Mouse (Mus musculus): ENCODE results near the gene Supt4a.

The Supt4a gene

DNA sequence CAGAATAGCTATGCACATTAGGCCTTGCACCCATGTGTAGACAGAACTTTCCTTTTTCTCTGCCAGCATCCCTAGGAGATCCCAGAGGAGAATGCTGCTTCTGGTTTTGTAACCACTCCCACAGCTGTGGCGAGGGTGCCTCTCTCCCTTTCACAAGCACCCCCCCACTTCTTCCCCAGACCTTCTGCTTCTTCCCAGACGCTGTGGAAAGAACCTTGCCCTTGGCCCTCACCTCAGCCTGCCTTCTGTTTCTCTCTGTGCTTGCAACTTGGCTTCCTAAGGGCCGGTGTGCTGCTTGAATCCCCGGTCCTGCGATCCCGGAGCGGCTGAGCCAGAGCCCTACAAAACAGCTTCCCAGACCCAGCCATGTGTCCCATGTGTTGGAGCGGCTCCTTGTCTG, 13.7 kb downstream of the Supt4a start:
- no peak for DNase-seq (ENCODE audit: low spot score in 2 of 2)

GRCm38 (mm10) chr11:87751491-87751966, 14.2 kb downstream of the Supt4a start:
- DNase-seq (ENCODE audit: low spot score in 2 of 2) = no peak

DNA sequence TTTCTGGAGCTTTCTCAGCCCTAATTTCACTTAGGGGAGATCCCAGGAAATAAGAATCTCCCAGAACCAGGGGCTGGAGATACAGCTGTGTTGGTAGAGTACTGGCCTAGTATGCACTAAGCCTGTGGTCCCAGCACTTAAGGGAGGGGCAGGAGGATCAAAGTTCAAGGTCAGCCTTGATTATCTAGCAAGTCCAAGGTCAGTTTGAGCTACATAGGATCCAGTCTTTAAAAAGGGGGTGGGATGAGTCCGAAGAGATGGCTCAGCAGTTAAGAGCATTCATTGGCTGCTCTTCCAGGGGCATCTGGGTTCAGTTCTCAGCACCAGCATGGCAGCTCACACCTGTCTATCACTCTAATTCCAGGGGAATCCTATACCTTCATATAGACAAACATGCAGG, 15.0 kb downstream of the Supt4a start:
- DNase-seq (ENCODE audit: low spot score in 2 of 2) = no peak

DNA sequence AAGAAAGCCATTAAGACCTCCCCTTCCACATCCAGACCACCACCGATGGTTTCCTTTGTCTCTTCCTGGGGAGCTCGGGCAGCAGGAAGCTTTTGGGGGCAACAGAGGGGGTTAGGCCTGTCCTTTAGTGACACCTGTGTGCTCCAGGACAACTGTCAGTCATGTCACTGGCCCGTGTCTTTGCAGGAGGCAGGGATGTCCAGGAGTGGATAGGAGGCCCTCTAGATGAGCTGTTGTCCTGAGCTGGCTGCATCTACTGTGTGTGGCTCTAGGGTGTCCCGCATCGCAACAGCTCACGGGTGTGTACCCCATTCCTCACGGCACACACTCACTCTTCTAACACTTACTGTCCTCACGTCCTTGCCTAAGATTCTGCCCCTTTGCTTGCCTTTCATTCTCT, 15.9 kb downstream of the Supt4a start:
- DNase-seq (ENCODE audit: low spot score in 2 of 2) = no peak

DNA sequence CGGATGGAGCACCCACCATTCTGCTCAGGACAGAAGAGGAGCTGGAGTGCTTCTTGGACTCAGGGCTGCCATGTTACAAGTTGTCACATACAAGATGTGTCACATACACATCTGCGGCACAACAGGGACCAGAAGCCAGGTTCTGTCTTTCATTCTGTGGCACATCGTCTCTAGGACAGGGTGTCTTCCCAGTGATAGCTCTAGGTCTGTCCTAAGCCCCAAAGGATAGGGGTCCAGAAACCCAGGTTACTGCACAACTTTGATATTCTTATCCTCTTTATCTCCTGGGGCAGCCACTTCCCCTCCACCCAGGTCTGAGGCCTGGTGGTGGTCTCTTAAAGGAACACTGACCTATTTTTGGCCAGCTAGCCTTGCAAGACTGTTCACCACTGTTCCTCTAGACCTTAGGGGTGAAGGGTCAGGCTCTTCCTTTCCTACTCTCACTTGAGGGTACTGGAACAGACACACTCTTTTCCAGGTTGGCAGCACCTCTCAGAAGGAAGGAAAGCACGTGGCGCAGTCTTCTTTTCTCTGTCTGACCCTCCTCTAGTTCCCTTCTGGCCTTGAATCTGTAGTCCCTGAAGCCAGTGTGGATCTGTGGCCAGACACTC, 16.6 kb downstream of the Supt4a start:
- no peak for DNase-seq (ENCODE audit: low spot score in 2 of 2)

DNA sequence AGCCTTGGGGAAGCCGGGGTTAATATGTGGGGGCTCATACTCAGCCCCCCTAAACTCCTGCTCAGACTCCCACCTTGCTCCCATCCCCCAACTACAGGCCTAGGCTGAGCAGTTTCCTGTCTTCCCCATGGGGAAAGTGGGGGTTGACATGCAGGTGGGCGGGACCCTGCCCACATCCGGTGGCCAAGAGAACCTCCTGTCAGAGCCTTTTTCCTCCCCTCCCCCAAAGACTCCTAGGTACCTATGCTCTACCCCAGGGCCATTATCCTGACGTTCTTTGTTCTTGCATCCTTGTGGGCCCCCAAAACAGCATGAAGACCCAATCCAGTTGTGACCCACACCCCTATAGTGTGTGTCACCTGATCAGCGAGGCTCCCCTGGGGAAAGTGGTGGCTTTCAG, 17.3 kb downstream of the Supt4a start:
- no peak for DNase-seq (ENCODE audit: low spot score in 2 of 2)

DNA sequence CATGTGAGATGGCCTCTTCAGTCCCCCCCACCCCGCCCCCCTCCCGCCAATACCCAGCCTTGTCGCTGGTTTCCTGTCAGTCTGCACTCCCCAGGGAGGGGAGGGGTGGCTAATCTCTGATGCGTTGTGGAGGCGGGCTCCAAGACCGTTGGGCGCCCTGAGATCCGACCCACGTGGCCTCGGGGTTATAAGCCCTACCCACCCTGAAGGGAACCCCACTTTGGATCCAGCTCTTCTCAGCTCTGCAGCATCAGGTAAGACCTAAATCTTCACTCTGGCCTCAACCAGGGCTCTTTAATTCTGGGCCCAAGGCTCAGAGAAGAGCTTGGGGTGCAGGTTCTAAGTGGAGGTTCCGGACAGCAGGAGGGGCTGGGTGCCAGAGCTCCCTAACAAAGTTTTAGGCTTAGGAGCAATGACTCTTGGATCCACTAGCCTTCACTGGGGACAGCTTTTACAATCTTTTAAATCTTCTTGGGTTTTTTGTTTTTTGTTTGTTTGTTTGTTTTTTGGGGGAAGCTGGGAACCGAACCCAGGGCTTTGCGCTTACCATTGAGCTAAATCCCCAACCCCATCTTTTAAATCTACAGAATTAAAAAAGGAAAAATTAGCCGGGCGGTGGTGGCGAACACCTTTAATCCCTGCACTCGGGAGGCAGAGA, 18.1 kb downstream of the Supt4a start:
- no peak for DNase-seq (ENCODE audit: low spot score in 2 of 2)

GRCm38 (mm10) chr11:87756251-87756820, 19.0 kb downstream of the Supt4a start:
- DNase-seq (ENCODE audit: low spot score in 2 of 2) = no peak

DNA sequence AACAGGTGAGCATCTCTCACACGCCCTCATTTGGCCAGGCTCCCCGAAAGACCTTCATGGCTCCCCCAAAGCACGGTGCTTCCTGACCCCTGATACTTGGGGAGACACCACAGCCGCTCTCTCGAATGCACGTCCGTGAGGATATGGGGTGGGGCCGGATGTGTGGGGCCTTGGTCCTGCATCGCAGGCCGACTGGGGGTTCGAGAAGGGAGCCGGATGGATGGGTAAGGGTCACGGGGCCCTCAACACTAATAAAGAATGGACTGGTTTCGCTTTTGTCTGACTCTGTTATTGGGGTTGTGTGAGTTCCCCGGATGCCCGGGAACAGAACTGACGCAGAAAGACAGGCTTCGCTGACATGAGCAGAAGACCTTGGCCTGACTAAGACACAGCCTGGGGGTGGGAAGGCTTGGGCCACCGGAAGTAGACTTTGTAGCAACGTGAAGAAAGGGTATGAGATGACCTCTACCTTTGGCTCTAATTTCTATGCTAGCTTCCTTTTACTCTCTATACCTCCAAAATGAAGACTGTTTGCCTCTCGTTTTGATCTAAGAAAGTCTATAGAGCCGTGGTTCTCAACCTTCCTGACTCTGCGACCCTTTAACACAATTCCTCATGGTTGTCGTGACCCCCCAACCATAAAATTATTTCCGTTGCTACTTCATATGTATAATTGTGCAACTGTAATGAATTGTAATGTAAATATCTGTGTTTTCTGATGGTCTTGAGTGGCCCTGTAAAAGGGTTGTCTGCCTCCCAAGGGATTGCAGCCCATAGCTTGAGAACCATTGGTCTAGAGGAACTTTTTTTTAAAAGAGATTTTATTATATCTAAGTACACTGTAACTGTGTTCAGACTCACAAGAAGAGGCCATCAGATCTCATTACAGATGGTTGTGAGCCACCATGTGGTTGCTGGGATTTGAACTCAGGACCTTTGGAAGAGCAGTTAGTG, 19.9 kb downstream of the Supt4a start:
- DNase-seq (ENCODE audit: low spot score in 2 of 2) = no peak

- DNase-seq (ENCODE audit: low spot score in 2 of 2) = no peak
These were observed 21.0 kb downstream of the Supt4a start for GRCm38 (mm10) chr11:87758161-87758911.

DNA sequence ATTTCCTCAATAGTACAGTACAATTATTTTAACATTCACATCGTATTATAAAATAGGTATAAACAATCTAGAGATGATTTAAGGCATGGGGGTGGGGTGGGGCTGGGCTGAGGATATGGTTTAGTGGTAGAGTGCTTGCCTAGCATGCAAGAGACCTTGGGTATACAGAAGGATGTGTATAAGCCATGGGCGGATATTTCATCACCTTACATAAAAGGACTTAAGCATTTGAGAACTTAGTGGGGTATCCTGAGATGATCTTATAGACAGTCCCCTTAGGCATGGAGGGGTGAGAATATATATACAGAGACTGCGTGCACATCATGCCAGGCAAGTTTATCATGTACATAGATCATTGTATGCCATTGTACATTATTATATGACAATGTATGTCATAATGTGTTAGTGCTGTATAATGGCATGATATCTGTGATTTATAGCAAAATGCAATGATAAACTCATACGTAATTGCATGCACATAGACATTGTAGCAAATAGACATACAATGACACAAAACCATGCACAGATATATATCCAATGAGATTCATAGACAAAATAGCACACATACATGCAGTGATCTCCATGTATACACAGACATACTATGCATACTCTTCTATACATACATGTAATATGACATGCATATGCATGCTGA, 21.7 kb downstream of the Supt4a start:
- no peak for DNase-seq (ENCODE audit: low spot score in 2 of 2)

- DNase-seq (ENCODE audit: low spot score in 2 of 2) = no peak
These were observed 22.3 kb downstream of the Supt4a start for GRCm38 (mm10) chr11:87759609-87760005.

DNA sequence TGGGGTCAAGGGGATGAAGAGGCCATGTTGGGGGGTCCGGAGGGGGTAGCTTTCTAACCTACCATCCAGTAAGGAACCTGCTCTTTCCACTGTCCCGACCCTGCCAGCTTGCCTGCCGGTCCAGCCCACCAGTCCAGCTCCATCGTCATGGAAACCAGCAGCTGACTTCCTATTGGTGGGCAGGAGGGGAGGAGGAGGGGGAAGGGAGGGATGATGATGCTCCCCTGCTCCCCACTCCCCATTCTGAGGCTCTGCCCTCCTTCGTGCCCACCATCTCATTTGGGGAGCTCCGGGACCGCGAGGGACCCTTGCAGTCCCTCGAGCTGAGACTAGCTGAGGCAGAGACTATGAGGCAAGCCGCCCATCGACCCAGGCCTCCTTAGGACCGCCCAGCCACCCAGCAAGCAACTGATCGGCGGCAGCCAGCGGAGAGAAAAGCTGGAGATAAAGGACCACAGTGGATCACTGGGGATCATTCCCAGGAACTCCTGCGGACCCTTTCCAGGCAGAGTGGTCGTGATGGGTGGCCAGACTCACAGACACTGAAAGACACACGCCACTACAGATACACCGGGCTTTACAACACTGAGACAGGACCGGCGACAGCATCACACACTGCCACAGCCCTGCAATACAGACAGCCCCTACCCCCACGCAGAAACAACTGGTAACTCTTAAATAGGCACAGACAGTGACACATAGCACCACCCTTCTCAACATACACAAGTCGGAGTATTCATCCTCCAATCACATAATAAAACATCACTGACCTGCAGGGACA, 23.1 kb downstream of the Supt4a start, which contains the start of gene Tspoap1:
Tspoap1 (plus strand) TSS at position 241 of the 781 bp plus-strand sequence.
- DNase-seq (ENCODE audit: low spot score in 2 of 2) = no peak

DNA sequence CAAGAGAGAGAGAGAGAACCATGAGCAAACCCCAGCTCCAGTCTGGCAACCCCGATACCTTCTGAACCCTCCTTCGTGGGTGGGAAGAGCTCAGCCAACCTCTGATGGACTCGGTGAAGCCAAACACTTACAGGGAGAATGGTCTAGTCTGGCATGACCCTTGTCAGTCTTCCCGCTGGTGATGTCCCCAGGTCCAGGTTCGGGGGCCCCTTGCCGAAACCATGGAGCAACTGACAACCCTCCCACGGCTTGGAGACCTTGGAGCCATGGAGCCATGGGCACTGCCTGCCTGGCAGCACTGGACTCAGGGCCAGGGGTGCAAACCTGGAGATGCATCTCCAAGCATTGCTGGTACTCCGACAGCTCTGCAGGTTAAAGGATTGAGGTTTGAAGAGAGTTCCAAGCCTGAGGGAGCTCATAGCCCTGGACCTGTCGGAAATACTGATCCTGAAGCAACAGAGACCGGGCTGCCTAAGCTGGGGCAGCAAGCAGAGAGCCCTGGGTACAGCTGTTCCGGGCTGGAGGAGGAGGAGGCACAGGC, 23.9 kb downstream of the Supt4a start:
- no peak for DNase-seq (ENCODE audit: low spot score in 2 of 2)

GRCm38 (mm10) chr11:87761806-87762701, 24.7 kb downstream of the Supt4a start:
- DNase-seq (ENCODE audit: low spot score in 2 of 2) = no peak

DNA sequence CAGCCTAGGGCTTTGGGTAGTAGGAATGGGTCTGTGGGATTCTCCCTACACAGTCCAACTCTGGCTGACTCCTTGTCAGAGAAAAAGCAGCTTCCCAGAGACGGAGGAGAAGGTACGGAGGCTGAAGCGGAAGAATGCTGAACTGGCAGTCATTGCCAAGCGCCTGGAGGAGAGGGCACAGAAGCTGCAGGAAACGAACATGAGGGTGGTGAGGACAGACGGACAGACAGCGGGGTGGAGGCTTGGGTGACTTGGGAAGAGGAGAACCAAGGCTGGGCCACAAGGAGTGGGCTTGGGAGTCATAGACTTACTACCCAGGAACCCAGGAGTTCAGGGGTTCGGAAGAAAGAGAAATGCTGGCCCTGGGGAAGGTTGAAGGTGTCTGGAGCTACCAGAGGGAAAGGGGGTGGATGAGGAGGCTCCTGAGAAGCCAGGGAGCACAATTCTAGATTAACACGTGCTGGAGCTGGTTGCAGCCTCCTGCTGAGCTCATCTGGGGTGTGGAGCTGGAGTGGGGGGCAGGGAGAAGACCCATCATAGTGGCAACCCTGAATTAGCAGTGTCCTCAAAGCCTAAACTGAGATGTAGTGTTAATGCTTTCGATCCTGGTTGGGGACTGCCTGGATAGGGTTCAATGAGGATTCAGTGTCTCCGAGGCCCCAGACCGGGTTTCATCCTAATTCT, 25.5 kb downstream of the Supt4a start:
- DNase-seq (ENCODE audit: low spot score in 2 of 2) = no peak

DNA sequence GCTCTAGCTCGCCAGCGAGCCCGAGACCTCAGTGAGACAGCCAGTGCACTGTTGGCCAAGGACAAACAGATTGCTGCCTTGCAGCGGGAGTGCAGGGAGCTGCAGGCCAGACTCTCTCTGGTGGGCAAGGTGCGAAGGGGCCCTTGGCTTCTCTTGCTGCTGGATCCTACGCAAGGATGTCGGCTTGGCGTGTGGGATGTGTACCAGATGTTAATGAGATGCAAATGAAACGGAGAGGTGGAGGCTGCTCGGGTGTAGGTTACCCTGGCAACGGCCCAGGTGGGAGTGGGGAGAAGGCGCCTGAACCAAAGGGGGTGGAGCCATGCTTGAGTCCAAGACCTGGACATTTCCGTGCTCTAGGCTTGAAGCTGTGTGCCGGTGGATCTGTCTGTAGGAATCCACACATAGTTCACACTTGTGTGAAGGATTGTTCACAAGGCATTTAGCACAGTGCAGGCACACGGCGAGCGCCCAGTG, 26.2 kb downstream of the Supt4a start:
- DNase-seq (ENCODE audit: low spot score in 2 of 2) = no peak

Data from urinary bladder, adult 18-20 months (tissue).